Mouse (Mus musculus) left cerebral cortex, postnatal 25 days (tissue): Measurements from ENCODE around the gene Cluh. TPM values are rescaled to one million over a fixed set of nuclear protein-coding genes. Genes with fewer than 3 reads are reported as not detected.

Experiments
- DNase-seq, 2 experiments: peaks; one replicate each; pipeline ENCODE4 v3.0.0; 2022; ENCODE audit warnings: low spot score in 2 of 2, mixed read lengths in 1 of 2
- intact Hi-C: fragments of 180-260 bp; cut with DNase I; formaldehyde crosslinking; loops from one replicate; pipeline ENCODE4 v1.15.1; 2025
- total RNA-seq, 2 experiments: library from RNA; stranded (reverse); gene quantifications; 2 replicates each; pipeline ENCODE4 v1.2.3; 2021

Gene Cluh
- total RNA-seq, 2 experiments from 2014 or later = 60.3 to 64.1 TPM

- intact Hi-C loops = no loop called here
- DNase-seq = no peak
Observed at GRCm38 (mm10) chr11:74668971-74669370, 19.7 kb downstream of the Cluh start.

DNA sequence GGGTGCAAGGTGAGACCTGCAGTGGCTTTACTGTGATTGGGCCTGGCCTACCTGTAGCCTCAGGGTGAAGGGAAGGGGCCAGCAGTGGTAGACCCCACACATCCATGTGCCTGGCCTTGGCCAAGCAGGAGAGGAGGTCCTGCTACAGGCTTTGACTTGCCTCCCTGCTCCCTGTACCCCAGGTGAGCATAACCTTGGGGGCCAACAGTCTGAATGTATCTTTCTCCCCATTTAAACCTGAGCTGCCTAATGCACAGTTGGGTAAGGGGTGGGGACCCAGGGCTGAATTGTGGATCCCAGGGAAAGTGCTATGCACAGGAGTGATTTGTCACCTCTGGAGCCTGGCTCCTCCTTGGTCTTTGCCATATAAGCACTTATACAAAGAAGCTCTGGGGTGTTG is 20.9 kb downstream of the Cluh start:
- intact Hi-C loops = no loop called here
- DNase-seq = no peak

GRCm38 (mm10) chr11:74671013-74671412 is 21.7 kb downstream of the Cluh start:
- intact Hi-C loops = no loop called here
- DNase-seq = no peak

DNA sequence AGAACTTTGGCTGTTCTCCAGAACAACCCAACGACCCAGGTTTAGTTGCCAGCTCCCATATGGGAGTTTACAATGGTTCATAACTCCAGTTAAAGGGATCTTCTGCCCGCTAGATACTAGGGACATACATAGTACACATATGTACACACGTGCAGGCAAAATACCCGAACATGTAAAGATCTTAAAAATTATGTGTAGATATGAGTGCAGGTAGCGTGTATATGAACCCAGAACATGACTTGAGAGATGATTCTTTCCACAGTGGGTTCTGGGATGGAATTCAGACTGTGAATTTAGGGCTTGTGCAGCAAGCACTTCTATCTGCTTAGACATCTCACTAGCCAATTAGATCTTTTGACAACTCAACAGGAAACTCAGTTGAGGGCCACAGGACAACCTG is 22.5 kb downstream of the Cluh start:
- DNase-seq = no peak
- intact Hi-C loops = no loop called here

- DNase-seq = no peak
- intact Hi-C loops = no loop called here
Observed at GRCm38 (mm10) chr11:74672901-74673513, 23.7 kb downstream of the Cluh start.

- intact Hi-C loops = no loop called here
- no peak for DNase-seq
Observed at GRCm38 (mm10) chr11:74673561-74673960, 24.3 kb downstream of the Cluh start.

DNA sequence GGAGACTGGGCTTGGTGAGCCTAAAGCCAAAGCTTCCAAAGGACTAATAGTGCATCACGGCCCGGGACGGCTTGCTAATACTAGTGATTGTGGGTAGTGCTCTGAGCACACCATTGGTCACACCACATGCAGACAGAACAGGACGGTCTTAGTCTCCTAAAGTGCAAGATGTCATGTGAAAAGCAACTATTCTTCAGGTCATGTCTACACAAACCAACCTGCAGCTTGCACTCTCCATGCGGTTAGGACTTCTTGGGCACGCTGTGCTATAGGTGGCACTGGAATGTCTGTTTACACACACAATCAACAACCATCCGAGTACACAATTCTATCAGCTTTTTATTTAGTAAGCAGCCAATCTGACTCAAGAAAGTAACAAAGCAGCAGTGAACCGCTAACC is 25.4 kb downstream of the Cluh start:
- DNase-seq = no peak
- intact Hi-C loops = no loop called here

DNA sequence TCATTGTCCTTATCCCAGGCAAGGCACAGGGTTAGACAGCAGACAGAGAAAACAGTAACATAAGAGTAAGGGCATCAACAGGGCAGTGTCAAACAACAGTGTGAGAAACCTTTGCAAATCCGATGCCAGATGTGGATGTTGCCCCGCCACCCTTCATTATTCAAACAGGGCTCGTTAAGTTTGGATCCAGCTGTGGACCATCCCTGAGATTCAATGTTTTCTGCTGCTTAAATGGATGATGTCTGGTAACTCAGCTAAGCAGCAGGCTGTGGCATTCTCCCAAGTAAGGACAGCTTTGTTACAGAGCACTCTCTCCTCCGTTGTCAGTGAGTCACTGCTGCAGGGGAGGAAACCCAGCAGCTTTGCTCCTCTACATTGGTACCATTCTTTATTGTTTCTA is 25.9 kb downstream of the Cluh start:
- peak; percentile 45 to 91 for DNase-seq
- intact Hi-C loops = no loop called here

DNA sequence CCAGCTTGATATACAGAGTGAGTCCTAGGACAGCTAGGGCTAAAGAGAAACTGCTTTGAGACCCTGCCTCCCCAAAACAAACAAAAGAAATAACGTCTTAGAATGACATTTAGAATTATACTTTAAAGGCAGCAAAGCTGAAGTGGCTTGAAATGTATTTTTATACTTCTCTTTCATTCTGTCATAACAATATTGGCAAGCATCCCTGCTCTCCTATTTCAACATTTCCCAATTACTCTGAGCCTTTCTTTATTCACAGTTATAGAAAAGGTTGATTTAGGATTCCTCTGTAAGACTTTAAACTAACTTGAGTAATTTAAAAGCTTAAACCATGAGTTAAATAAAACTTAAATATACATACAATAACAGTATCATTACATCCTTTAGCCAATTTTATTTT is 42.9 kb downstream of the Cluh start:
- intact Hi-C loops = no loop called here
- no peak for DNase-seq

DNA sequence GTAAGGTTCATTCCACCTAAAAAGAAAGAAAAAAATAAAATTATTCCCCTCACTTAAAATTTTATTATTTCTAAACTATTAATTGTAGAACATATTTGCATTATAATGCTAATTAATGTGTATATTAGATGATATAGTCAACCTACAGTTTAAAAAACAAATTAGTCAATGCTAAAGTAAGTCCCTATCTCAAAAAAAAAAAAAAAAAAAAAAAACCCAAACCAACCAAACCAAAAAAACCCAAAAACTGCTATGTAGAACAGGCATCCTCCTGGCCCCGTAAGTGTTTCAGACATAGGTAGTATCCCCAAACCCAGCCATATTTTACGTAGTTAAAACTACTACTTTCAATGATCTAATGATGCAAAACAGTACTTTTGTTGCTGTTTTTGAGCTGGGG is 50.2 kb downstream of the Cluh start:
- DNase-seq = no peak
- intact Hi-C loops = no loop called here

- no peak for DNase-seq
- intact Hi-C loops = no loop called here
Observed at GRCm38 (mm10) chr11:74704068-74704467, 54.8 kb downstream of the Cluh start.

DNA sequence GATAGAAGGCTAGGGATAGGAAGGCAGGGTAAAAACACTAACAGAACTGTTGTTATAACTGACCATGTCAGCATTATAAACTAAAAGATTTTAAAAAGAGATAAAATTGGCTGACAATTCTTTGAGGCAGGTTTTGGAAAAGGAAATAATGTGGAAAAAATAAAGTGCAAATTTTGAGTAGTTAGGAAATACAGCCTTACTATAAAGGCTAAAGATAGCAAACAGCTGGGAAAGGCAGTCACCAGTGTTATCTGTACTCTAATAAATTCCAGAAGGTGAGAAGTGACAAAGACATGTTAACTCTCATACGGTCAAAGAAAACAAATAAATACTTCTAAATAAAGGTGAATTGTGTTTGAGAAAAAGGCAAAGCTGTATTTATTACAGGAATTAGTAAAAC is 59.5 kb downstream of the Cluh start:
- intact Hi-C loops = no loop called here

GRCm38 (mm10) chr11:74710671-74711070 is 61.4 kb downstream of the Cluh start:
- intact Hi-C loops = no loop called here
- DNase-seq = no peak

More for the DNA sequence above, 59.5 kb downstream of the Cluh start:
- no peak for DNase-seq

GRCm38 (mm10) chr11:74715971-74716525 is 66.8 kb downstream of the Cluh start:
- intact Hi-C loops = no loop called here
- DNase-seq = peak in 1 of 2 experiments; percentile 30

Other genes starting within 250 kb of the Cluh start
- gene Rap1gap2, start 38.6 kb upstream of the Cluh start, total RNA-seq = 100 to 1,000 TPM; 175 to 205 TPM
- 10 to 100 TPM; 26.1 to 26.3 TPM for gene Ccdc92b, start 29.9 kb upstream of the Cluh start, total RNA-seq
- 100 to 1,000 TPM; 403 to 445 TPM for gene Pafah1b1, start 75.2 kb downstream of the Cluh start, total RNA-seq
- gene Mettl16, start 121.3 kb downstream of the Cluh start, total RNA-seq = 10 to 100 TPM; 27.7 to 30.3 TPM
- gene Mnt, start 181.4 kb downstream of the Cluh start, total RNA-seq = 10 to 100 TPM; 27.4 to 29.3 TPM
- 10 to 100 TPM; 76.0 to 78.3 TPM for gene Sgsm2, start 247.6 kb downstream of the Cluh start, total RNA-seq
- 10 to 100 TPM; 26.2 to 28.1 TPM for gene Tsr1, start 248.6 kb downstream of the Cluh start, total RNA-seq